Mouse (Mus musculus): ENCODE results near the gene Tubg1.
A peak's percentile ranks its signal among the peaks of the same experiment; 100 is the strongest.

Gene Tubg1

GRCm38 (mm10) chr11:101119761-101120544 lies at the start of gene Tubg1, which contains the start of gene Retreg3:
Tubg1 (plus strand) TSS chr11:101119938.
Retreg3 (minus strand) TSS chr11:101119893.
- peak; percentile 98 to 99 for DNase-seq

- no peak for DNase-seq
Measured at GRCm38 (mm10) chr11:101070189-101070527, 49.6 kb upstream of the Tubg1 start.

- DNase-seq, result no peak
Measured at GRCm38 (mm10) chr11:101070987-101071386, 48.8 kb upstream of the Tubg1 start.

- no peak for DNase-seq
Measured at GRCm38 (mm10) chr11:101071810-101072428, 47.8 kb upstream of the Tubg1 start.

- no peak for DNase-seq
Measured at GRCm38 (mm10) chr11:101078121-101078520, 41.6 kb upstream of the Tubg1 start, which contains the start of gene Hsd17b1. Hsd17b1 (plus strand) TSS chr11:101078411.

GRCm38 (mm10) chr11:101079746-101080145 lies 40.0 kb upstream of the Tubg1 start:
- DNase-seq, result no peak

GRCm38 (mm10) chr11:101080421-101080820 lies 39.3 kb upstream of the Tubg1 start:
- no peak for DNase-seq

- peak in 1 of 2 experiments; percentile 46 for DNase-seq
Measured at GRCm38 (mm10) chr11:101081659-101082058, 38.1 kb upstream of the Tubg1 start.

GRCm38 (mm10) chr11:101082208-101083082 lies 37.3 kb upstream of the Tubg1 start, which contains the start of gene Coasy:
Coasy (plus strand) TSS chr11:101082565.
- DNase-seq, result peak; percentile 89 to 91

GRCm38 (mm10) chr11:101083083-101083697 lies 36.5 kb upstream of the Tubg1 start:
- peak; percentile 79 to 87 for DNase-seq

- no peak for DNase-seq
Measured at GRCm38 (mm10) chr11:101084246-101084645, 35.5 kb upstream of the Tubg1 start.

- no peak for DNase-seq
Measured at GRCm38 (mm10) chr11:101084811-101085210, 34.9 kb upstream of the Tubg1 start.

- DNase-seq, result peak; percentile 57 to 68
Measured at GRCm38 (mm10) chr11:101085617-101086322, 34.0 kb upstream of the Tubg1 start.

- no peak for DNase-seq
Measured at GRCm38 (mm10) chr11:101086323-101086674, 33.4 kb upstream of the Tubg1 start.

- peak; percentile 95 to 96 for DNase-seq
Measured at GRCm38 (mm10) chr11:101086756-101087681, 32.7 kb upstream of the Tubg1 start, which contains the start of gene Mlx. Mlx (plus strand) TSS chr11:101087277.

- peak; percentile 56 to 76 for DNase-seq
Measured at GRCm38 (mm10) chr11:101087682-101088055, 32.1 kb upstream of the Tubg1 start.

- DNase-seq, result no peak
Measured at GRCm38 (mm10) chr11:101089931-101090330, 29.8 kb upstream of the Tubg1 start.

GRCm38 (mm10) chr11:101094930-101095313 lies 24.8 kb upstream of the Tubg1 start:
- DNase-seq, result no peak

GRCm38 (mm10) chr11:101095314-101096024 lies 24.3 kb upstream of the Tubg1 start, which contains the start of gene Psmc3ip:
Psmc3ip (minus strand) TSS chr11:101095436.
- peak; percentile 97 for DNase-seq

- DNase-seq, result no peak
Measured at GRCm38 (mm10) chr11:101098231-101098630, 21.5 kb upstream of the Tubg1 start.

Measured in kidney, postnatal 36 days (tissue).